Mouse (Mus musculus) liver, embryonic 14.5 days (tissue): Measurements from ENCODE around the gene Stx18. TPM values are rescaled to one million over a fixed set of nuclear protein-coding genes. Genes with fewer than 3 reads are reported as not detected.
A peak's percentile ranks its signal among the peaks of the same experiment; 100 is the strongest.

Source experiments
- ATAC-seq: fragments of 200-750 bp; cut with Nextera tagmentation; 2 replicates; pipeline ENCODE4 v1.8.0; 2017; ENCODE audit warnings: moderate number of reproducible peaks, mild to moderate bottlenecking, moderate library complexity; ENCODE audit not compliant: insufficient read depth
- DNase-seq, 3 experiments: peaks; one replicate each; pipeline ENCODE4 v3.0.0-alpha.2; 2012 to 2013; ENCODE audit warnings: low read depth in 3 of 3, low spot score in 3 of 3
- H3K27ac ChIP-seq: fragments of 300-500 bp; sonication (generic); 2 replicates; pipeline ENCODE4 v1.5.1; 2014; ENCODE audit warnings: moderate library complexity, mild to moderate bottlenecking, control low read depth, inconsistent platforms
- H3K27me3 ChIP-seq: fragments of 300-500 bp; sonication (generic); 2 replicates; pipeline ENCODE4 v1.6.1; 2014; ENCODE audit warnings: mild to moderate bottlenecking, low read length, moderate library complexity; ENCODE audit not compliant: control insufficient read depth, insufficient read depth
- H3K36me3 ChIP-seq: fragments of 300-500 bp; sonication (generic); replicated peaks from 2 replicates; pipeline ENCODE4 v1.6.1; 2014; ENCODE audit warnings: low read depth; ENCODE audit not compliant: control insufficient read depth, insufficient read depth
- H3K4me1 ChIP-seq, 2 experiments: fragments of 200-500 bp in 1 of 2; fragments of 300-500 bp in 1 of 2; sonication (generic) in 1 of 2; replicated peaks; 2 replicates each; pipeline ENCODE4 v1.6.1; 2012 to 2014; ENCODE audit warnings: antibody characterized with exemption in 1 of 2, inconsistent platforms in 1 of 2, low read length in 1 of 2; ENCODE audit not compliant: control insufficient read depth in 2 of 2, insufficient read depth in 2 of 2
- H3K4me2 ChIP-seq: fragments of 300-500 bp; sonication (generic); 2 replicates; pipeline ENCODE4 v1.6.1; 2014; ENCODE audit warnings: low read depth, mild to moderate bottlenecking, control low read depth, moderate library complexity
- H3K4me3 ChIP-seq, 2 experiments: fragments of 200-500 bp in 1 of 2; fragments of 300-500 bp in 1 of 2; sonication (generic) in 1 of 2; 2 replicates each; pipeline ENCODE4 v1.5.1; 2012 to 2014; ENCODE audit warnings: low read depth in 2 of 2, low read length in 2 of 2, mild to moderate bottlenecking in 2 of 2, control low read depth in 1 of 2, inconsistent platforms in 1 of 2, moderate library complexity in 1 of 2; ENCODE audit not compliant: insufficient read depth in 1 of 2
- H3K9ac ChIP-seq: fragments of 300-500 bp; sonication (generic); replicated peaks from 2 replicates; pipeline ENCODE4 v1.6.1; 2014; ENCODE audit warnings: mild to moderate bottlenecking, control low read depth, moderate library complexity
- H3K9me3 ChIP-seq: fragments of 300-500 bp; sonication (generic); 2 replicates; pipeline ENCODE4 v1.6.1; 2016; ENCODE audit warnings: low read length, mixed read lengths; ENCODE audit not compliant: control insufficient read depth
- CTCF ChIP-seq: IDR thresholded peaks from 2 replicates; pipeline ENCODE4 v1.5.1; 2016; ENCODE audit warnings: antibody characterized with exemption, low read depth, control low read depth
- EP300 ChIP-seq: IDR thresholded peaks from 2 replicates; pipeline ENCODE4 v1.6.1; 2016; ENCODE audit warnings: antibody characterized with exemption, low read depth
- WGBS: fragments of 180-500 bp; shearing (Covaris S2); extraction: QIAGEN DNeasy Blood & Tissue Kit; methylation state at CpG from one replicate; pipeline ENCODE4 v1.1.7; 2014; ENCODE audit not compliant: insufficient replicate concordance; 5-methylcytosine and 5-hydroxymethylcytosine counted together
- polyA plus RNA-seq, 2 experiments: library from polyadenylated mRNA; depleted of rRNA in 1 of 2; stranded (reverse) in 1 of 2; unstranded in 1 of 2; fragments of >200 nt; fragmentation: Nextera tagmentation in 1 of 2; extraction: Ambion mirVana in 1 of 2; gene quantifications; 2 replicates each; pipeline versions ENCODE4 v1.2.1 to v1.2.3; 2012 to 2014

Stx18 gene
- polyA plus RNA-seq, 2 experiments = 8.0 to 12.6 TPM

DNA sequence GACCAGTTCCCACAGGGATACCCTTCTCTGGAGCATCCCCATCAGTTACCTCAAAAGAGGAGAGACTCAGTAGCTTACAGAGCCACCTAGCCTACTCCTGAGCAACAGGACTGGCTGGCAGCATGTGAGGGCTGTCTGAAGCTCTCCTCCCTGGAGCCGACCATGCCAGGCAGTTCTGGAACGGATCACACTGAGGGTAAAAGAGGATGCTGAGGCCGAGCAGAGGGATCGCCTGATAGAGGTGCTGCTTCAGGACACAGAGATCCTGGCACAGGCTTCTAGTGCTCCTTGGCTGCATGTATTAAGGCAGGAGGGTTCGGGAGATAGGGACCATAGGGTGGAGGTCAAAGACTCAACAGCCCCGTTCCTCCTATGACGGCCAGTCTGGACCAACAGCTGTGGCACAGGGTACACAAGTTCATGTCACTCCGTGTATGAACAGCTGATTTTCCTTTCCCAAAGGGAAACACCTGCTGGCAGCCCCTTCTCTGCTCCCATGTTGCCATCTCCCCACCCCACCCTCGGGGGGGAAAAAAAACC lies 119.0 kb downstream of the Stx18 start:
- TF ChIP-seq EP300 = no peak
- TF ChIP-seq CTCF = no peak
- no peak for DNase-seq
- ATAC-seq = no peak
- Histone ChIP-seq H3K9ac (no peak overlapping the region), H3K36me3 (no peaks in the 10 kb centered on the region), H3K4me2 (no peak overlapping the region), H3K27me3 (peaks cover 36% of the 10 kb centered on the region), H3K9me3 (no peaks in the 10 kb centered on the region), H3K4me3 (no peak overlapping the region), H3K4me1 (no peaks in the 10 kb centered on the region), H3K27ac (no peak overlapping the region)
- 40% methylated on average over 9 of the region's 9 CpGs for WGBS

- Histone ChIP-seq H3K4me2 (peak overlapping the region; percentile 41), H3K36me3 (no peaks in the 10 kb centered on the region), H3K4me3 (peak overlapping the region; percentile 41 to 42; a peak in 3 of 4 replicates), H3K27ac (no peak overlapping the region), H3K27me3 (peaks cover 36% of the 10 kb centered on the region), H3K4me1 (no peaks in the 10 kb centered on the region), H3K9ac (no peak overlapping the region), H3K9me3 (no peaks in the 10 kb centered on the region)
- 7% methylated on average over 17 of the region's 17 CpGs for WGBS
- DNase-seq (no peak), ATAC-seq (no peak)
- TF ChIP-seq CTCF (no peak), EP300 (no peak)
Measured at GRCm38 (mm10) chr5:38158501-38158946, 120.0 kb downstream of the Stx18 start.

- ATAC-seq (no peak), DNase-seq (no peak)
- Histone ChIP-seq H3K9me3 (no peaks in the 10 kb centered on the region), H3K4me3 (peak overlapping the region; percentile 41 to 42), H3K9ac (no peak overlapping the region), H3K27ac (no peak overlapping the region), H3K36me3 (no peaks in the 10 kb centered on the region), H3K4me2 (peak overlapping the region; percentile 41), H3K27me3 (peaks cover 36% of the 10 kb centered on the region), H3K4me1 (no peaks in the 10 kb centered on the region)
- WGBS = 2% methylated on average over 75 of the region's 79 CpGs
- TF ChIP-seq EP300 = no peak
- TF ChIP-seq CTCF = no peak
Measured at GRCm38 (mm10) chr5:38158947-38159633, 120.5 kb downstream of the Stx18 start.

GRCm38 (mm10) chr5:38159634-38160413 lies 121.3 kb downstream of the Stx18 start, which contains the start of gene Nsg1:
Nsg1 (minus strand) TSS chr5:38159907.
- H3K27me3 ChIP-seq = peaks cover 36% of the 10 kb centered on the region
- H3K36me3 ChIP-seq = no peaks in the 10 kb centered on the region
- no peak for DNase-seq
- peak within 1 kb of the TSS; percentile 41 to 42 for H3K4me3 ChIP-seq
- no peaks in the 10 kb centered on the region for H3K4me1 ChIP-seq
- TF ChIP-seq EP300 (no peak), CTCF (no peak)
- H3K9ac ChIP-seq = no peak within 1 kb of the TSS
- H3K4me2 ChIP-seq = peak within 1 kb of the TSS; percentile 41
- ATAC-seq = no peak
- H3K9me3 ChIP-seq = no peaks in the 10 kb centered on the region
- no peak within 1 kb of the TSS for H3K27ac ChIP-seq
- 7% methylated on average over 35 of the region's 35 CpGs for WGBS

- no peaks in the 10 kb centered on the region for H3K4me1 ChIP-seq
- no peaks in the 10 kb centered on the region for H3K27me3 ChIP-seq
- H3K9me3 ChIP-seq = no peaks in the 10 kb centered on the region
- H3K36me3 ChIP-seq = no peaks in the 10 kb centered on the region
- TF ChIP-seq CTCF (no peak), EP300 (no peak)
- no peak overlapping the region for H3K27ac ChIP-seq
- DNase-seq (no peak), ATAC-seq (no peak)
- no peak overlapping the region for H3K4me3 ChIP-seq
- 60% methylated on average over 11 of the region's 11 CpGs for WGBS
- H3K4me2 ChIP-seq = no peak overlapping the region
- no peak overlapping the region for H3K9ac ChIP-seq
Measured at GRCm38 (mm10) chr5:38168497-38168896, 130.0 kb downstream of the Stx18 start.
